Mouse (Mus musculus) midbrain, embryonic 14.5 days (tissue): ENCODE results near the gene Kcnab3. TPM values are rescaled to one million over a fixed set of nuclear protein-coding genes. Genes with fewer than 3 reads are reported as not detected.

Source experiments
- ATAC-seq: fragments of 200-750 bp; cut with Nextera tagmentation; 2 replicates; pipeline ENCODE4 v1.8.0; 2017; ENCODE audit warnings: moderate number of reproducible peaks, moderate library complexity; ENCODE audit not compliant: low FRiP score, low TSS enrichment
- DNase-seq: peaks from one replicate; pipeline ENCODE4 v3.0.0-alpha.2; 2015
- H3K27ac ChIP-seq: fragments of 300-500 bp; sonication (generic); replicated peaks from 2 replicates; pipeline ENCODE4 v1.5.1; 2014; ENCODE audit warnings: mild to moderate bottlenecking, low read depth, low read length, moderate library complexity
- H3K27me3 ChIP-seq: fragments of 300-500 bp; sonication (generic); 2 replicates; pipeline ENCODE4 v1.6.1; 2014; ENCODE audit warnings: low read length, control low read depth, mixed read lengths; ENCODE audit not compliant: control insufficient read depth, insufficient read depth
- H3K36me3 ChIP-seq: fragments of 300-500 bp; sonication (generic); 2 replicates; pipeline ENCODE4 v1.6.1; 2014; ENCODE audit warnings: low read length, control low read depth; ENCODE audit not compliant: control insufficient read depth, insufficient read depth
- H3K4me1 ChIP-seq: fragments of 300-500 bp; sonication (generic); 2 replicates; pipeline ENCODE4 v1.6.1; 2014; ENCODE audit warnings: mild to moderate bottlenecking, antibody characterized with exemption, low read length, control low read depth; ENCODE audit not compliant: control insufficient read depth, insufficient read depth
- H3K4me2 ChIP-seq: fragments of 300-500 bp; sonication (generic); 2 replicates; pipeline ENCODE4 v1.6.1; 2014; ENCODE audit warnings: mild to moderate bottlenecking, low read length, moderate library complexity
- H3K4me3 ChIP-seq: fragments of 300-500 bp; sonication (generic); replicated peaks from 2 replicates; pipeline ENCODE4 v1.5.1; 2014; ENCODE audit warnings: low read depth, low read length
- H3K9ac ChIP-seq: fragments of 300-500 bp; sonication (generic); replicated peaks from 2 replicates; pipeline ENCODE4 v1.6.1; 2014; ENCODE audit warnings: mild to moderate bottlenecking, low read length, moderate library complexity
- H3K9me3 ChIP-seq: fragments of 300-500 bp; sonication (generic); 2 replicates; pipeline ENCODE4 v1.6.1; 2016; ENCODE audit warnings: low read length, control low read depth, mixed read lengths; ENCODE audit not compliant: control insufficient read depth
- WGBS: fragments of 180-500 bp; shearing (Covaris S2); extraction: QIAGEN DNeasy Blood & Tissue Kit; methylation state at CpG from one replicate; pipeline ENCODE4 v1.1.7; 2014; 5-methylcytosine and 5-hydroxymethylcytosine counted together
- polyA plus RNA-seq: library from polyadenylated mRNA; unstranded; fragments of >200 nt; fragmentation: Nextera tagmentation; extraction: Ambion mirVana; gene quantifications from 2 replicates; pipeline ENCODE4 v1.2.1, GENCODE M21; 2014

The Kcnab3 gene
- polyA plus RNA-seq, 1 experiment from 2014 or later, result 4.3 TPM

- no peak overlapping the region for H3K9ac ChIP-seq
- DNase-seq (no peak), ATAC-seq (no peak)
- H3K27ac ChIP-seq, result no peak overlapping the region
- 83% methylated on average over 6 of the region's 6 CpGs for WGBS
- H3K9me3 ChIP-seq, result no peaks in the 10 kb centered on the region
- no peaks in the 10 kb centered on the region for H3K36me3 ChIP-seq
- no peaks in the 10 kb centered on the region for H3K4me1 ChIP-seq
- no peak overlapping the region for H3K4me3 ChIP-seq
- no peaks in the 10 kb centered on the region for H3K27me3 ChIP-seq
- no peak overlapping the region for H3K4me2 ChIP-seq
Measured at GRCm38 (mm10) chr11:69381356-69381755, 55.3 kb downstream of the Kcnab3 start.

Other genes with a start within 250 kb of the Kcnab3 start
- 258 and 260 TPM in 2 replicates for gene Vamp2, start 237.8 kb upstream of the Kcnab3 start, polyA plus RNA-seq
- 9.3 and 13.1 TPM in 2 replicates for gene Per1, start 231.0 kb upstream of the Kcnab3 start, polyA plus RNA-seq
- gene Hes7, start 205.9 kb upstream of the Kcnab3 start, polyA plus RNA-seq, result 0.26 and 0.78 TPM in 2 replicates
- 0.22 and 0.23 TPM in 2 replicates for gene 9130213A22Rik, start 203.7 kb upstream of the Kcnab3 start, polyA plus RNA-seq
- gene Aloxe3, start 200.4 kb upstream of the Kcnab3 start, polyA plus RNA-seq, result 2.8 and 3.2 TPM in 2 replicates
- gene Alox12b, start 169.3 kb upstream of the Kcnab3 start, polyA plus RNA-seq, result 0.08 and 0.22 TPM in 2 replicates
- gene Alox8, start 128.4 kb upstream of the Kcnab3 start, polyA plus RNA-seq, result 0.17 and 0.26 TPM in 2 replicates
- 0.37 and 0.49 TPM in 2 replicates for gene Gucy2e, start 89.2 kb upstream of the Kcnab3 start, polyA plus RNA-seq
- gene Cntrob, start 2.5 kb upstream of the Kcnab3 start, polyA plus RNA-seq, result 14.9 and 18.6 TPM in 2 replicates
- 189 and 220 TPM in 2 replicates for gene Trappc1, start 2.3 kb upstream of the Kcnab3 start, polyA plus RNA-seq
- gene Rnf227, start 14.2 kb downstream of the Kcnab3 start, polyA plus RNA-seq, result 222 and 270 TPM in 2 replicates
- 77.5 and 80.8 TPM in 2 replicates for gene Chd3, start 43.1 kb downstream of the Kcnab3 start, polyA plus RNA-seq
- 97.6 and 123 TPM in 2 replicates for gene Naa38, start 69.2 kb downstream of the Kcnab3 start, polyA plus RNA-seq
- gene Cyb5d1, start 69.4 kb downstream of the Kcnab3 start, polyA plus RNA-seq, result 17.0 and 24.8 TPM in 2 replicates
- 2.6 and 4.9 TPM in 2 replicates for gene Tmem88, start 72.0 kb downstream of the Kcnab3 start, polyA plus RNA-seq
- gene Kdm6b, start 87.4 kb downstream of the Kcnab3 start, polyA plus RNA-seq, result 41.1 and 41.2 TPM in 2 replicates
- 4.8 and 5.7 TPM in 2 replicates for gene Dnah2, start 222.9 kb downstream of the Kcnab3 start, polyA plus RNA-seq
- gene Efnb3, start 233.9 kb downstream of the Kcnab3 start, polyA plus RNA-seq, result 40.7 and 109 TPM in 2 replicates